Mouse (Mus musculus) kidney, adult 2 months (tissue): ENCODE measurements around the gene Sergef.
A peak's percentile ranks its signal among the peaks of the same experiment; 100 is the strongest.

Experiments
- CTCF ChIP-seq: fragments of 200-500 bp; conservative IDR thresholded peaks from 2 replicates; pipeline ENCODE4 v1.5.1; 2011; ENCODE audit warnings: low read depth, mild to moderate bottlenecking, control low read depth, low read length, moderate library complexity, mixed read lengths; ENCODE audit not compliant: insufficient read depth, insufficient read length
- POLR2A ChIP-seq: fragments of 200-500 bp; IDR thresholded peaks from one replicate; pipeline ENCODE4 v1.6.1; 2011; ENCODE audit warnings: low read depth, low read length, control low read depth

DNA sequence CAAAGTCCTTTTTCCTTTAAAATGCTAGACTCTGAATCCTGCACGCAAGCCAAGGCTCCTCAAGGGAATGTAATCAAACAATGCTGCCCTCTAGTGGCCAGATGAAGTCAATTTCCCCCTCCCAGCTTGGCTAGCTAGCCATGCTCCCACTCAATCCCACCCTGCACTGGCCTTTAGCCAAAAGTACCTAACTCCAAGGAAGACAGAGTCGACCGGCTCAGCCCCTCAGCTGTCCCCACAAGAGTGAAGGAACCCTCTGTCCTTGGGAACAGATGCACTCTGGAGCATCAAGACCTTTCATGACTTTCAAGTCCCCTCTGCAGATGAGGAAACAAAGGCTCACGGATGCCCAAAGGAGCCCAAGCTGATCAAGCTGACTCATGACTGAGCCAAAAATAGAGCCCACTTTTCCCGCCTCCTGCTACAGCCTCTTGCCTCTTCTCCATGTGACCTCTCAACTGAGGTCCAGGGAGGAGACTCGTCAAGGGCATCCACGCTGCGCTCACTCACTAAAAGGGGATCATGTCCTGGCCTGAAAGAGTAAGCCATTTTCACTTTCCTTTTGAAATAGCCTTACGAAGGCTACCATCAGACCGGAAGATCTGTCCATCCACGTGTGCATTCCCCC, 32.1 kb downstream of the Sergef start:
- TF ChIP-seq CTCF (peak; percentile 80), POLR2A (no peak)
